Mouse (Mus musculus): ENCODE results near the gene Ankrd44.

Gene Ankrd44

DNA sequence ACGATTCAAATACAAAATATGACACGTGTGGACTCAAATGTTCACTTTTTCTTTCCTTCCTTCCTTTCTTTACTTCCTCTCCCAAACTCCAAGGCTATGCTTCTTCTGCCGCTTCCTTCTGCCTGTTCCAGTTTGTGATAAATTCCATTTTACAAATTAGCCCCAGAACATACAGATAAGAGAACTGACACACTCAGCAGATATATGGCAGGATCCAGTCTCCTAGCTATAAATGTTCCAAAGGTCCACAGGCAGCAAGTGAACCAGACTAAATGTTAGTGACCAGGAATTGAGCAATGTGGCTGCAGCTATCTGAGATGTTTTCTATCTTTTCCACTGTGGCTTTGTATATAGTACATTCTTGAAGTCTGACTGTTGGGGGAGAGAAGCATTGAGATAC is 168.9 kb downstream of the Ankrd44 start:
- DNase-seq (ENCODE audit: low spot score) = no peak

DNA sequence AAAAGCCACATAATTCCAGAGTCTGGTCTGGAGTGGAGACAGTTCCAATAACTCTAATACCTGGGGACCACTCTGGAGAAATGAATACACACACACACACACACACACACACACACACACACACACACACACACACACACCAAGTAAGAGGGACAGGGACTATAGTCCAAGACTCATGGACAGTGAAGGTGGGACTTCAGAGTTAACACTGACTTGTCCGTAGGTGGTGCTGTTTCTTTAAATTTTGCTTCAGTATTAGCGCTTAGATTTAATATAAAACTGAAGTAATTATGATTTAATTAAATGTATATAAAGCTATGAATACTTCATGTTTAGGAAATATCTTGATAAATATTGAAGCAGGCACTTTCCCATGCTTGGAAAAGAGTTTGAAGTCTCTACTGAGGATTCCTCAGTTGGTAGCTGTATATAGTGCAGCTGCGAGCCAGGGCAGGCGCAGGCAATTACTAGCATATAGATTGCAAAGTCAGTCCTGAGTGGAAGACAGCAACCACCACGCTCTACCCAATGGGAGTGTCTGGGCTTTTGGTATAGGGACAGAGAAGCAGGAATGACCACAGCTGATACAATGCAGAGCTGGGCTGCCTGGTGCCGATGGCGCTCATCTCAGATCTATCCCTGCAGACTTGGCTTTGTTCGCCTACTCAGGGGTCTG is 170.4 kb downstream of the Ankrd44 start:
- no peak for DNase-seq (ENCODE audit: low spot score)

GRCm38 (mm10) chr1:54749961-54750360 is 176.2 kb downstream of the Ankrd44 start:
- DNase-seq (ENCODE audit: low spot score) = no peak

DNA sequence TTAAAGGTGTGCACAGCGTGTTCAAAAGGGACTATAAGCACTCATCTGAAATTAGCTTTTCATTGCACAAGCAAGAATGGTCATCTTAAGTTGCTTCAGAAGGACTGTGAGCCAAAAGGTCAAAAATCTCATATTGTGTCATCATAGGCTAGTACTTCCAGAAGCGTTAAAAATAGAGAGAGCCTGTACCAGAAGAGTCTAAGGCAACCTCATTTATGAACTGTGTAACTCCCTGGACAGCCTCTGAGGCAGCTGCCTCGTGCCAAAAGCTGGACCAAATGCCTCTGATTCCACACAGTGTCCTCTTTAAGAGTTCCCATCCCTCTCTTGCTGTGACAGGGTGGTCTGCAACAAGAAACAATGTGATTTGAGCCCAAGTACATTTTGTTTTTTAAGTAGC is 176.7 kb downstream of the Ankrd44 start:
- DNase-seq (ENCODE audit: low spot score) = no peak

DNA sequence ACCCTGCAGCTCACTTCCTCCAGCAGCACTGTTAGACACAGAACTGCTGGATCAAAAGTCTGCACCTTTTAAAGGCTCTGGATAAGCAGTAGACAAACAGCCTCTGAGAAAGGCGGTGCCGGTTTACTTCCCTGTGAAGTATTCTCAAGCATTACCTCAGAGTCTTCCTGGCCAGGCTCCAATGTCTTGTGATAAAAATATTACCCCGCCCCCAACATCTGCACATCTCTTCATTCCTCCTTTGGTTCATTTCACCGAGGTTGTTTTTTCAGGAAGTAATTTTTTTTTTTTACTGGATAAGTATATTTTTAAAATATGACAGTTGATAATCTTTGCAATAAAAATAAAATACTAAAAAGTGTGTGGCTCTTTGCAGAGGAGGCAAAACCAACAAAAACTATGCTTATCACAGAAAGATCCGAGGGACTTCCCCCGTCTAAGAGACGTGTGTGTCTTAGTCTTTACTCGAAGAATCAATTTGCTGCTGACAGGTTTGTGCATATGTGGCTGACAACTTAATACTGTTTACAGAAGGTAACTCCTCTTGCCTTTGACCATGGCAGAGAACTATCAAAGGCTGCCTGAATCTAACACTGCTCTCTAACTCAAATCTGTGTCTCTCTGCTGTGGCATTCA is 178.3 kb downstream of the Ankrd44 start:
- no peak for DNase-seq (ENCODE audit: low spot score)

GRCm38 (mm10) chr1:54745666-54746065 is 180.5 kb downstream of the Ankrd44 start:
- DNase-seq (ENCODE audit: low spot score) = no peak

GRCm38 (mm10) chr1:54744171-54744570 is 182.0 kb downstream of the Ankrd44 start:
- DNase-seq (ENCODE audit: low spot score) = no peak

DNA sequence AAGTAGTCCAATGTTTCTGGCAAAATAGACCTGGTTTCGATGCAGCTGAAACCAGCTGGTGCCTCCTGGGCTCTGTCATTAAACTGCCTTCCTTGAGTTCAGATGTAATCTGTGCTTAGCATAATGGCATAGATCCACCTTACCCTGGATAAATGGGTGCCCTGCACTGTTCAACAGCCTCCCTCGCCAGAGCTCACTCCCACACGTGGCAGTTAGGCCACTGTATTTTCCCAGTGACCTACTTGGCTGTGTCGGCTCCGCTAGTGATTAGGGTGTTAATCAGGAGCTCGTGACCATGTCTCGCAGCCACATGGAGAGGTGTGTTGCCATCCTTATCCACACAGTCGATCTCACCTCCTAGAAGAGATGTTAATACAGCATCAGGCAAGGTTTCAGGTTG is 183.1 kb downstream of the Ankrd44 start:
- DNase-seq (ENCODE audit: low spot score) = no peak

GRCm38 (mm10) chr1:54740936-54741335 is 185.3 kb downstream of the Ankrd44 start:
- DNase-seq (ENCODE audit: low spot score) = no peak

DNA sequence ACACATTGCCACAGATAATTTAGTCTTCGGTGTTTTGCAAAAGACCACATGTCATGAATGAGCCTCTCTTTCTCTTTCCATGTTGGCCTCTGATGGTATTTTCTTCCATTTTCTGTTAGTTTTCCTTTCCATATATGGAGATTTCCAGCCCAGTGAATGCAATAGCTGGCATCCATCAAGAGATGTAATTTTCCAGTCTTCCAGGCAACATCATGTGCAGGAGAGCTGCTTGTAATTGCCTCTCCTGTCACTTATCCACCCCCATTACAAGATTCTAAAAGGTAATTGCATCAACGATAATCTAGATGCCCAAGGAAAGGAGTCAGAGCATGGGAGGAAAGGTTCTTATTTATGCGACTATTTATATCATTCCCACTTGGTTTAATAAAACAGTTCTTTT is 188.7 kb downstream of the Ankrd44 start:
- DNase-seq (ENCODE audit: low spot score) = no peak

GRCm38 (mm10) chr1:54734917-54735664 is 191.1 kb downstream of the Ankrd44 start:
- no peak for DNase-seq (ENCODE audit: low spot score)

- DNase-seq (ENCODE audit: low spot score) = no peak
Measured at GRCm38 (mm10) chr1:54729316-54729715, 196.9 kb downstream of the Ankrd44 start.

DNA sequence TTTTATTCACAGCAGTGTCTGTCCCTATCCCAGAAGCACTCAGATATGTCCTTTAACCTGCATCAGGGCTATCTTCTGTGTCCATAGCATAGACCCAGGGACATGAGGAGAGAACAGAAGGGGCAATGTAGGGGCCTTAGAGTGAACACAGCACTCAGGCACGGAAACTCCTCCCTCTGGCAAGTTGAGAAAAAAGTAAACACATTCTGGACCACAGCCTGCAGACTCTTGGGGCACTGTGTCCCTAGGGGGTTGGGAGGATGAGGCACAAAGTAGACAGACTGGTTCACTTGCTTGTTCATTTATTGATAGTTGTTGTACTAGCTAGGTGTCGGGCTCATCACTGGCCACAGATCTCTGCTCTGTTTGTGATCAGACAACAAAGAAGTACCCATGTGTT is 199.6 kb downstream of the Ankrd44 start:
- no peak for DNase-seq (ENCODE audit: low spot score)

GRCm38 (mm10) chr1:54716921-54717320 is 209.3 kb downstream of the Ankrd44 start:
- DNase-seq (ENCODE audit: low spot score) = no peak

DNA sequence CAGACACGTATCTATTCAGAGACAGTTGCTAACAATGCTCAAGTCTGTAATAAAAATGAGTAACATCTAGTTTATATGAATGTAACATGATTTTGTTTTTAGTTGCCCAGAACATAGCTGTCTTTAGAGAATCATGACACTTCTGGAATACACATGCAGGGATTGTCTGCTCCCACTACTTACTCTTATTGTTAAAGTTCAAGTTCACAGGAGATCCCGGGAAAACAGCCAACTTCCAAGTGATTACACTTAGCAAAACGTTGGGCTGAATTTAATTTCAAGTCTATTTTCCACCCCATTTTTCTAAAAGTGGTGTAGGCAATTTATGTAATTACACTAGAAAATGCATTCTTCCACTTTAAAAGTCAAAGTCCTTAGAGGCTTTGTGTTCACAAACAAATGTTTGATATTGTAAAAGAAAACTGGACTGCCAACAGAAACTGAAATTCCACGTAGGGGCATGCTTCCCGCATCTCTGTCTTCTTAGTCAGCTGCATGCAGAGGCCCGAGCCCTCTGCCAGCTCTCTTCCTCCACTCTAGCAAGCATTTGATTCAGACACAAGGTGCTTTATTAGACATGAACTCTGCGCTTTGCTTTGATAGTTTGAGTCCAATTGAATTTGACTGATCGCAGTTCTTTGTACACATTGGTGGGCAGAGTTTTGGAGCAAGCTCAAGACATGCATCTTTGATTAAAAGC is 211.0 kb downstream of the Ankrd44 start:
- DNase-seq (ENCODE audit: low spot score) = no peak

DNA sequence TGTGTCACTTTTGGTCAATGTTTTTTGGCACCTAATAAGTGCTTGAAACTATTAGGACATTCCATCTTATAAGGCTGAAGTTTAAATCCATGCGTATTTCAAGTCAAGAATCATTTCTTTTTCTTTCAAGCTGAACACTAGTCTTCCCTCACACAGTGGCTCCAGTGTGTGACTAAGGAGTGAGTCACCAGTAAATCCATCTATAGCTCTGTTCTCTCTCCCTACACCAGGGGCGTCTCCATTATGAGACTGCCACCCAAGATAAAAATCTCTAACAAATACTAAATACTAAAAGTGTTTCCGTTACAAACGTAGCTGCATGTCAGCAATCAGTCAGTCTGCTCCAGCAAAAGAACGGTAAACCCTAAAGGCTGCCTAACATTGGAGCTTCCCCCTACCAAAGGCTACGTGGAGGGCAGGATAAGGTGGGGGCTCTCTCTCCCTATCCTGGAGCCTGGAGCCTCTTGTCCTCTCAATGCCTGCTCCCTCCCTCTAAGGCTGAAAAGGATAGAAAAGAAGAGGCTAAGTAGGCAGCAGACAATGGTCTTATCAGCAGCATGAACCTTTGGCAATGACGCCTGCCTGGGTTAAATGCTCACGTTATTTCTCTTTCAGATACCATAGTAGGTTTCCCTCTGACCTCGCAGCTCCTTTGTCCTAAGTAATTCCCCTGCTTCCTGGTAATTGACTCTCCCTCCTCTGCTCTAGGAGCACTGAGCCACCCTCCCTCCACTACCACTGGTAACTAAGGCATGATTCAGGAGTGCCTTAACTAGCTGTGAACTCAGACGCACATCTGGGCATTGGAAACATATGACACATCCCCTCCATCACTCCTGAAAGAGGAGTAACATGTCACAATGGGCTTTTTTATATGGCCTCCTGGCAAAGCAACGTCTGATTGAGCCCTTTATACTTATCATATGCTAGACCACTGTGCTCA is 212.7 kb downstream of the Ankrd44 start:
- no peak for DNase-seq (ENCODE audit: low spot score)

- DNase-seq (ENCODE audit: low spot score) = no peak
Measured at GRCm38 (mm10) chr1:54711568-54711967, 214.6 kb downstream of the Ankrd44 start.

DNA sequence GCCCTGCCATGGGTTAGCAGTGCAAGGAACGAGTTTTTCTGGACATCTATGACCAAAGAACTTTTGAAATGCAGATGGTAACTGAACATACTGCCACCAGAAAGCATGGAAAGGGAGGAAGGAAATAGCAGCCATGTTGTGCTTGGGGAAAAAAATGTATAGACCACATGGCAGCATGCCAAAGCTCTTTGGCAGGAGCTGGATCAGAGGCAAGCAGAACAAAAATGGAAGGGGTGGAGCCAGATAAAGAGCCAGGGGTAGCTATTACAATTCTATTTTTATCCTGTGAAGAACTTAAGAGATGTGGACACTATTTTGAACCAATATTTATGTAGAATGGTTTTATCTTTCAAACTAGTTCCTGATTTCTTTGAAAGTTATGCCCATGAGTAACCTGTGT is 215.6 kb downstream of the Ankrd44 start:
- DNase-seq (ENCODE audit: low spot score) = no peak

- DNase-seq (ENCODE audit: low spot score) = no peak
Measured at GRCm38 (mm10) chr1:54707888-54708565, 218.2 kb downstream of the Ankrd44 start.

- DNase-seq (ENCODE audit: low spot score) = no peak
Measured at GRCm38 (mm10) chr1:54707036-54707887, 218.9 kb downstream of the Ankrd44 start.

Measured in spleen, adult 12 weeks (tissue).